Mouse (Mus musculus): Measurements from ENCODE around the gene Sat1. TPM values are rescaled to one million over a fixed set of nuclear protein-coding genes. Genes with fewer than 3 reads are reported as not detected.

Gene Sat1
- 105 and 132 TPM in 2 replicates for polyA plus RNA-seq (2021; fragmentation: Nextera tagmentation)
- long read RNA-seq, experiment 1, transcript Sat1-201 (6 exons, 1,162 nt): major isoform, 165 of 200 reads
- long read RNA-seq, experiment 1, transcript Sat1-207 (7 exons, 1,272 nt): minor isoform, 8 of 200 reads
- long read RNA-seq, experiment 1, partial matches to known transcripts: 6 of 200 reads
- long read RNA-seq, experiment 1, other reads (novel, unspliced or antisense): 18 of 200 reads
- long read RNA-seq, experiment 2, transcript Sat1-201 (6 exons, 1,162 nt): major isoform, 106 of 136 reads
- long read RNA-seq, experiment 2, transcript Sat1-205 (3 exons, 1,275 nt): minor isoform, 12 of 136 reads
- long read RNA-seq, experiment 2, partial matches to known transcripts: 8 of 136 reads
- long read RNA-seq, experiment 2, other reads (novel, unspliced or antisense): 6 of 136 reads

DNA sequence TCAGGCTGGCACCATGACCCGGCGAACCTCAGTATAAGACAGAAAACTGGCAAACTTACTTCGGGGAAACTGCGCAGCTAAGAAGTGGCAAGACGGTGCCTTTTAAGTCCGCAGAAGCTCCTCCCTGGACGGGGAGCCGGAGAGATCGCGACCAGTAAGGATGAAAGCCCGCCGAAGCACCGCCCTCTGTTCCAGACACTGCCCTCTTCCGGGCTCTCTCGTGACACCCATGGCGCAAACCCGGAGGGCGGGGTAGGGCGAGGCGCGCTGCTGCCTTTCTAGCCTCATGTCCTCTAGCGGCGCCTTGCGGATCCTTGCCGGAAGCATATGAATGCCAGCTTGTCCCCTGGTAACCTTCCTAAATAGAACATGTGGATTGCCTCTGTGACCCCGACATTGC is at the start of gene Sat1:
Sat1 (minus strand) TSS at position 179 of the 400 bp plus-strand sequence.

DNA sequence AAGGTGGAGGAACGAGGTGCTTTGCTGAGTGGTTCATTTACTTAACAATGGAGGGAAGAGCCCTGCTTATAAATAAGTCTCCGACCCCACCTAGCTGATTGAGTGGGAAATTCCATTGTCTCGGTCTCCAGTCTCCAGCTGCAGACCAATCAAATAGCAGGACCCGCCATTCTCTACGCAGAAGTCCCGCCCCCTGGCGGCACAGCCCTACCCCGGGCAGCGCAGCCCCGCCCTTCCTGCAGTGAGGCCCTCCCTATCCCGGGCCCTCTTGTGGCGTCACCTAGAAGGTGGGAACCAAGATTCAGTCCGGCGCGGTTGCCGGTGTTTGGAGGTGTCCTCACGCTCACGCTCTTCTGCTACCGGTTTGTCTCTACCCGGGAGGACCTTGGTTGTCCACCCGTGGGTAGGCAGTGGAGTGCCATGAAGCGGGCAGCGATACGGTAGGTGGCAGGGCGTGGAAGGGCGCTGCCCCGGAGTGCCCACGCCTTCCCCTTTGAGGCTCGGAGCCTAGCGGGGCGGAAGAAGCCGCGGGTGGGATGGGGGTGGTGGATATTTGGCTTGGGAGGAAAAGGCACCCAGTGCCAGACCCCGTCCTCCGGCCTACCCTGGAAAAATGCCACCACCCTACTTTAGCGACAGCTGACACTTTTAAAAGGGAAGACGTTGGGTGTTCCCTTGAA is 46.1 kb upstream of the Sat1 start, which contains the start of gene Acot9:
Acot9 (plus strand) TSS at position 209 of the 680 bp plus-strand sequence.

Other genes with a start within 250 kb of the Sat1 start
- gene Magea8, start 220.6 kb downstream of the Sat1 start, polyA plus RNA-seq (2021; fragmentation: Nextera tagmentation): not detected in 2 replicates
- not detected in 2 replicates for gene Magea5, start 153.3 kb downstream of the Sat1 start, polyA plus RNA-seq (2021; fragmentation: Nextera tagmentation)
- gene Magea1, start 126.7 kb downstream of the Sat1 start, polyA plus RNA-seq (2021; fragmentation: Nextera tagmentation): not detected in 2 replicates
- gene Magea2, start 122.8 kb downstream of the Sat1 start, polyA plus RNA-seq (2021; fragmentation: Nextera tagmentation): not detected in 2 replicates
- not detected in 2 replicates for gene Cldn34b2, start 88.0 kb downstream of the Sat1 start, polyA plus RNA-seq (2021; fragmentation: Nextera tagmentation)
- 22.8 and 28.8 TPM in 2 replicates for gene Acot9, start 46.0 kb upstream of the Sat1 start, polyA plus RNA-seq (2021; fragmentation: Nextera tagmentation)
- 66.4 and 73.3 TPM in 2 replicates for gene Prdx4, start 124.3 kb upstream of the Sat1 start, polyA plus RNA-seq (2021; fragmentation: Nextera tagmentation)

All from left cerebral cortex, adult 6 months (tissue).